Comparison of ENCODE assay signal across 8 mouse cellular contexts in genomic region chrX:135742304-135743055, GRCm38 (mm10). TPM values are rescaled to one million over a fixed set of nuclear protein-coding genes. Genes with fewer than 3 reads are reported as not detected.
A peak's percentile ranks its signal among the peaks of the same experiment; 100 is the strongest.
DNase-seq lines count a peak whose midpoint lies in the region; ATAC-seq and TF ChIP-seq lines count a peak whose summit lies in the region.

TSS of gene Armcx5 (plus strand) at chrX:135742733.
TSS of gene Gprasp1 (plus strand) at chrX:135742733.

- peak; percentile 68; the same call in 1 of the 2 replicates for TF ChIP-seq POLR2A in lung, adult 2 months (IDR thresholded peaks at IDR 0.05; ENCODE audit: borderline replicate concordance, extremely low read depth, low read depth, low read length)

- H3K4me1 ChIP-seq in ES-E14 (ENCODE audit: control insufficient read depth in 2 of 2, insufficient read depth in 2 of 2, low read length in 2 of 2, poor library complexity in 1 of 2) = no peaks in the 10 kb centered on the region
- H3K4me1 ChIP-seq in forebrain, embryonic 15.5 days = peaks cover 13% of the 10 kb centered on the region; the same call in 1 of the 2 replicates
- no peaks in the 10 kb centered on the region for H3K4me1 ChIP-seq in lung, adult 2 months (ENCODE audit: control insufficient read depth, insufficient read depth, low read length)

- WGBS in forebrain, embryonic 15.5 days = 20% methylated on average over 48 of the region's 48 CpGs
- WGBS in lung, adult 2 months = 23% methylated on average over 48 of the region's 48 CpGs

- ATAC-seq in forebrain, embryonic 15.5 days (replicated peaks) = peak; percentile 99
- ATAC-seq in neutrophil, adult 5-6 weeks (ENCODE audit: extremely low read depth, insufficient number of reproducible peaks, low FRiP score, poor library complexity, severe bottlenecking) = peak; percentile 99

- H3K9ac ChIP-seq in ES-E14 (ENCODE audit: insufficient read depth, low read depth, low read length, poor library complexity, severe bottlenecking) = peak within 1 kb of the TSS; percentile 88
- H3K9ac ChIP-seq in forebrain, embryonic 15.5 days (replicated peaks) = peak within 1 kb of the TSS; percentile 64

- in situ Hi-C loops in ES-E14 (cut with MboI; ENCODE audit: low sequenced_read_pairs in 2 of 2, unreplicated experiment in 2 of 2) = no loop called here

- 0 out of 2 replicates have a peak within 1 kb of the TSS, but pooled peaks have one; percentile 56 for H3K27ac ChIP-seq in ES-E14 (ENCODE audit: insufficient read depth, low read depth, low read length, poor library complexity, severe bottlenecking)
- peak within 1 kb of the TSS; percentile 94 for H3K27ac ChIP-seq in forebrain, embryonic 15.5 days (replicated peaks)

- H3K9me3 ChIP-seq in ES-E14 (ENCODE audit: control insufficient read depth, insufficient read depth, low read depth, low read length) = no peaks in the 10 kb centered on the region
- H3K9me3 ChIP-seq in forebrain, embryonic 15.5 days = no peaks in the 10 kb centered on the region

- DNase-seq in ES-E14 (ENCODE audit: low read depth, low spot score) = peak; percentile 69
- peak; percentile 91 for DNase-seq in cerebellum, adult 11-12 months
- peak; percentile 75 for DNase-seq in heart, postnatal 25 days (ENCODE audit: low spot score)
- DNase-seq in layer of hippocampus, adult 18-20 months (ENCODE audit: low spot score in 2 of 2) = peak; percentile 87 to 93
- DNase-seq in lung, adult 2 months = peak; percentile 85
- DNase-seq in thymus, adult 18-20 months = peak; percentile 69 to 82

- H3K4me2 ChIP-seq in forebrain, embryonic 15.5 days (replicated peaks) = peak within 1 kb of the TSS; percentile 46

- H3K27me3 ChIP-seq in forebrain, embryonic 15.5 days = no peaks in the 10 kb centered on the region

- peak within 1 kb of the TSS; percentile 79 to 86 for H3K4me3 ChIP-seq in ES-E14 (ENCODE audit: insufficient read depth in 1 of 2, low read depth in 1 of 2, low read length in 2 of 2, poor library complexity in 1 of 2, severe bottlenecking in 1 of 2)
- H3K4me3 ChIP-seq in forebrain, embryonic 15.5 days = peak within 1 kb of the TSS; percentile 67
- H3K4me3 ChIP-seq in lung, adult 2 months (replicated peaks; ENCODE audit: extremely low read depth, low read depth, low read length) = peak within 1 kb of the TSS; percentile 89

- intact Hi-C loops in heart, postnatal 25 days (cut with DNase I) = no loop called here

- no peak for TF ChIP-seq CTCF in lung, adult 2 months (IDR thresholded peaks at IDR 0.05; ENCODE audit: insufficient read depth, low read length)

- H3K36me3 ChIP-seq in ES-E14 (ENCODE audit: control insufficient read depth, insufficient read depth, low read length, poor library complexity, severe bottlenecking) = peaks cover 5% of the 10 kb centered on the region; the same call in 1 of the 2 replicates
- H3K36me3 ChIP-seq in forebrain, embryonic 15.5 days = no peaks in the 10 kb centered on the region

TF ChIP-seq in ES-E14, 5 proteins besides CTCF, POLR2A, EP300 and RAD21:
- TF ChIP-seq ZC3H11A (IDR thresholded peaks at IDR 0.05; ENCODE audit: borderline replicate concordance, low read depth, low read length) = no peak
- TF ChIP-seq ZNF384 (IDR thresholded peaks at IDR 0.05; ENCODE audit: low read depth, low read length) = no peak
- TF ChIP-seq HCFC1 (IDR thresholded peaks at IDR 0.05; ENCODE audit: borderline replicate concordance, insufficient read depth, low read length) = no peak
- no peak; the same call in 1 of the 2 replicates for TF ChIP-seq CHD2 (IDR thresholded peaks at IDR 0.05; ENCODE audit: low read depth, low read length)
- TF ChIP-seq MAFK (IDR thresholded peaks at IDR 0.05; ENCODE audit: insufficient read depth, low read depth, low read length) = no peak
TF ChIP-seq in ES-E14: peak in this region for 0.

RNA-seq across cellular contexts. Expression of gene Armcx5, which starts in this region (rescaled TPM):
- total RNA-seq in ES-E14 (2012; rRNA removed) = 6.9 and 10.0 TPM in 2 replicates
- 12.2 and 12.6 TPM in 2 replicates for polyA plus RNA-seq in forebrain, embryonic 15.5 days (2015; fragmentation: Nextera tagmentation; extraction: Ambion mirVana)
- 1 to 10 TPM; 5.9 to 6.5 TPM for total RNA-seq in heart, postnatal 25 days (2021)
- total RNA-seq in layer of hippocampus, adult 18-20 months (2021) = 10 to 100 TPM; 24.1 to 25.4 TPM
- 0.89 and 2.4 TPM in 2 replicates for polyA plus RNA-seq in lung, adult 2 months (2012; rRNA removed)
- 28.2 and 29.0 TPM in 2 replicates for total RNA-seq in neutrophil, adult 5-6 weeks (2017)

RNA-seq across cellular contexts. Expression of gene Gprasp1, which starts in this region (rescaled TPM):
- total RNA-seq in ES-E14 (2012; rRNA removed) = 30.7 and 35.3 TPM in 2 replicates
- polyA plus RNA-seq in forebrain, embryonic 15.5 days (2015; fragmentation: Nextera tagmentation; extraction: Ambion mirVana) = 123 and 133 TPM in 2 replicates
- 10 to 100 TPM; 16.9 to 19.3 TPM for total RNA-seq in heart, postnatal 25 days (2021)
- total RNA-seq in layer of hippocampus, adult 18-20 months (2021) = 100 to 1,000 TPM; 321 to 325 TPM
- polyA plus RNA-seq in lung, adult 2 months (2012; rRNA removed) = 13.3 TPM in 2 replicates
- 42.1 and 46.6 TPM in 2 replicates for total RNA-seq in neutrophil, adult 5-6 weeks (2017)

Comparison
In these comparisons a context has a peak if more than half of its experiments do, and no peak if none do; other contexts are left out.
1. Peak in every context shown above with its lines: DNase-seq, ATAC-seq, H3K4me3 ChIP-seq and H3K27ac ChIP-seq.